Mouse (Mus musculus) hindlimb bud, embryonic 11.5 days (tissue): ENCODE results near the gene 1700025G04Rik.

Experiments used
- DNase-seq: peaks from one replicate; pipeline ENCODE4 v3.0.0-alpha.2; 2012; ENCODE audit warnings: low read depth, low spot score; ENCODE audit errors: extremely low spot score

The 1700025G04Rik gene

GRCm38 (mm10) chr1:152090018-152090553 is at the start of gene 1700025G04Rik:
TSS of gene 1700025G04Rik (minus strand) at chr1:152090125.
- no peak for DNase-seq

GRCm38 (mm10) chr1:152139496-152139895 is 49.6 kb upstream of the 1700025G04Rik start:
- no peak for DNase-seq

GRCm38 (mm10) chr1:152130029-152130727 is 40.3 kb upstream of the 1700025G04Rik start:
- no peak for DNase-seq

GRCm38 (mm10) chr1:152125451-152125850 is 35.5 kb upstream of the 1700025G04Rik start:
- no peak for DNase-seq

- no peak for DNase-seq
Measured at GRCm38 (mm10) chr1:152110123-152110522, 20.2 kb upstream of the 1700025G04Rik start.

- DNase-seq: no peak
Measured at GRCm38 (mm10) chr1:152106136-152106535, 16.2 kb upstream of the 1700025G04Rik start.

GRCm38 (mm10) chr1:152105246-152105645 is 15.3 kb upstream of the 1700025G04Rik start:
- DNase-seq: no peak

- DNase-seq: no peak
Measured at GRCm38 (mm10) chr1:152101746-152102145, 11.8 kb upstream of the 1700025G04Rik start.

GRCm38 (mm10) chr1:152096045-152096444 is 6.1 kb upstream of the 1700025G04Rik start:
- DNase-seq: no peak

GRCm38 (mm10) chr1:152090564-152091545 is 930 bp upstream of the 1700025G04Rik start:
- DNase-seq: no peak

- no peak for DNase-seq
Measured at GRCm38 (mm10) chr1:152089526-152089925, 399 bp downstream of the 1700025G04Rik start.

GRCm38 (mm10) chr1:152088791-152089401 is 1.0 kb downstream of the 1700025G04Rik start:
- DNase-seq: no peak

GRCm38 (mm10) chr1:152088030-152088429 is 1.9 kb downstream of the 1700025G04Rik start:
- no peak for DNase-seq

GRCm38 (mm10) chr1:152086951-152087350 is 3.0 kb downstream of the 1700025G04Rik start:
- DNase-seq: no peak

GRCm38 (mm10) chr1:152085561-152085960 is 4.4 kb downstream of the 1700025G04Rik start:
- no peak for DNase-seq

- DNase-seq: no peak
Measured at GRCm38 (mm10) chr1:152084638-152085345, 5.1 kb downstream of the 1700025G04Rik start.

- no peak for DNase-seq
Measured at GRCm38 (mm10) chr1:152081954-152082711, 7.8 kb downstream of the 1700025G04Rik start.

GRCm38 (mm10) chr1:152081121-152081520 is 8.8 kb downstream of the 1700025G04Rik start:
- DNase-seq: no peak

GRCm38 (mm10) chr1:152080244-152080643 is 9.7 kb downstream of the 1700025G04Rik start:
- DNase-seq: no peak
